Mouse (Mus musculus): ENCODE measurements around the gene Ccdc124. TPM values are rescaled to one million over a fixed set of nuclear protein-coding genes. Genes with fewer than 3 reads are reported as not detected.

Ccdc124 gene
- total and polyA plus RNA-seq, 3 experiments: 47.6 to 87.1 TPM; not detected in 1

- Histone ChIP-seq H3K9ac (ENCODE audit: control insufficient read depth, low read depth, low read length, poor library complexity, severe bottlenecking) (no peak overlapping the region), H3K4me1 (ENCODE audit: control insufficient read depth in 1 of 2, insufficient read depth in 2 of 2, low read length in 2 of 2) (peaks cover 4 to 9% of the 10 kb centered on the region in 2 experiments; a peak in 3 of 4 replicates), H3K9me3 (replicated peaks; ENCODE audit: insufficient read depth, low read length) (no peaks in the 10 kb centered on the region), H3K79me2 (ENCODE audit: control insufficient read depth, insufficient read depth, low read length, poor library complexity) (peaks cover 19% of the 10 kb centered on the region), H3K27ac (ENCODE audit: control insufficient read depth, low read depth, low read length) (peak overlapping the region; percentile 21), H3K36me3 (ENCODE audit: control insufficient read depth in 1 of 2, insufficient read depth in 2 of 2, low read length in 2 of 2) (peaks cover 7 to 15% of the 10 kb centered on the region in 2 experiments; a peak in 3 of 4 replicates), H3K27me3 (ENCODE audit: control insufficient read depth in 1 of 2, insufficient read depth in 2 of 2, low read length in 2 of 2) (no peaks in the 10 kb centered on the region), H3K4me3 (ENCODE audit: control insufficient read depth in 1 of 2, insufficient read depth in 1 of 2, low read depth in 2 of 2, low read length in 2 of 2) (no peak overlapping the region)
- peak; percentile 63 for DNase-seq (ENCODE audit: low read depth, low spot score)
- TF ChIP-seq MYB (IDR thresholded peaks at IDR 0.05; ENCODE audit: low read depth, low read length) (0 out of 2 replicates have a peak, but pooled peaks have one; percentile 2), RAD21 (IDR thresholded peaks at IDR 0.05; ENCODE audit: low read depth, low read length) (no peak), MEF2A (IDR thresholded peaks at IDR 0.05; ENCODE audit: extremely low read depth, insufficient replicate concordance, low read depth, low read length, poor library complexity, severe bottlenecking) (no peak), ZMIZ1 (IDR thresholded peaks at IDR 0.05; ENCODE audit: low read depth, low read length) (peak; percentile 16; the same call in 1 of the 2 replicates), ZC3H11A (IDR thresholded peaks at IDR 0.05; ENCODE audit: low read depth, low read length) (no peak), MAFK (IDR thresholded peaks at IDR 0.05; ENCODE audit: borderline replicate concordance, low read depth, low read length) (peak; percentile 34; the same call in 1 of the 2 replicates), MYC (IDR thresholded peaks at IDR 0.05; ENCODE audit: low read depth, low read length) (0 out of 2 replicates have a peak, but pooled peaks have one; percentile 2), RCOR1 (IDR thresholded peaks at IDR 0.05; ENCODE audit: low read depth, low read length) (no peak), POLR2A (IDR thresholded peaks at IDR 0.05; ENCODE audit: control insufficient read depth in 1 of 2, insufficient read depth in 1 of 2, low read depth in 1 of 2, low read length in 2 of 2, poor library complexity in 1 of 2) (peak in 1 of 2 experiments; percentile 34; a peak in 2 of 4 replicates)
Measured at GRCm38 (mm10) chr8:70894385-70894720, 20.6 kb upstream of the Ccdc124 start.

- DNase-seq (ENCODE audit: low read depth, low spot score): peak; percentile 93
- Histone ChIP-seq H3K9me3 (replicated peaks; ENCODE audit: insufficient read depth, low read length) (no peaks in the 10 kb centered on the region), H3K27ac (ENCODE audit: control insufficient read depth, low read depth, low read length) (peak overlapping the region; percentile 21; the same call in 1 of the 2 replicates), H3K36me3 (ENCODE audit: control insufficient read depth in 1 of 2, insufficient read depth in 2 of 2, low read length in 2 of 2) (peaks cover 7 to 12% of the 10 kb centered on the region in 2 experiments; a peak in 3 of 4 replicates), H3K4me3 (ENCODE audit: control insufficient read depth in 1 of 2, insufficient read depth in 1 of 2, low read depth in 2 of 2, low read length in 2 of 2) (no peak overlapping the region), H3K79me2 (ENCODE audit: control insufficient read depth, insufficient read depth, low read length, poor library complexity) (peaks cover 19% of the 10 kb centered on the region), H3K27me3 (ENCODE audit: control insufficient read depth in 1 of 2, insufficient read depth in 2 of 2, low read length in 2 of 2) (no peaks in the 10 kb centered on the region), H3K4me1 (ENCODE audit: control insufficient read depth in 1 of 2, insufficient read depth in 2 of 2, low read length in 2 of 2) (peaks cover under 1 to 4% of the 10 kb centered on the region in 2 experiments; a peak in 3 of 4 replicates), H3K9ac (ENCODE audit: control insufficient read depth, low read depth, low read length, poor library complexity, severe bottlenecking) (no peak overlapping the region)
- TF ChIP-seq ETS1 (IDR thresholded peaks at IDR 0.05; ENCODE audit: low read depth, low read length) (no peak), ZC3H11A (IDR thresholded peaks at IDR 0.05; ENCODE audit: low read depth, low read length) (no peak), ELF1 (IDR thresholded peaks at IDR 0.05; ENCODE audit: low read depth, low read length) (no peak), TAL1 (IDR thresholded peaks at IDR 0.05; ENCODE audit: low read length) (no peak), TBP (IDR thresholded peaks at IDR 0.05; ENCODE audit: low read depth, low read length) (no peak), BHLHE40 (IDR thresholded peaks at IDR 0.05; ENCODE audit: borderline replicate concordance, low read depth, low read length) (no peak), MAX (IDR thresholded peaks at IDR 0.05; ENCODE audit: low read length) (peak; percentile 45; the same call in 1 of the 2 replicates), ZMIZ1 (IDR thresholded peaks at IDR 0.05; ENCODE audit: low read depth, low read length) (peak; percentile 66), RCOR1 (IDR thresholded peaks at IDR 0.05; ENCODE audit: low read depth, low read length) (no peak; the same call in 1 of the 2 replicates), E2F4 (IDR thresholded peaks at IDR 0.05; ENCODE audit: borderline replicate concordance, low read depth, low read length) (no peak), JUND (IDR thresholded peaks at IDR 0.05; ENCODE audit: low read depth, low read length) (no peak), SMC3 (IDR thresholded peaks at IDR 0.05; ENCODE audit: low read depth, low read length) (peak; percentile 45), POLR2AphosphoS5 (IDR thresholded peaks at IDR 0.05; ENCODE audit: borderline replicate concordance, low read depth, low read length) (peak; percentile 21; the same call in 1 of the 2 replicates), USF2 (IDR thresholded peaks at IDR 0.05; ENCODE audit: borderline replicate concordance in 1 of 2, insufficient read depth in 1 of 2, low read depth in 1 of 2, low read length in 2 of 2) (no peak), GATA1 (IDR thresholded peaks at IDR 0.05; ENCODE audit: low read depth, low read length) (0 out of 2 replicates have a peak, but pooled peaks have one; percentile 10), GABPA (IDR thresholded peaks at IDR 0.05; ENCODE audit: low read depth, low read length) (no peak), ZKSCAN1 (IDR thresholded peaks at IDR 0.05; ENCODE audit: low read depth, low read length) (no peak), MYB (IDR thresholded peaks at IDR 0.05; ENCODE audit: low read depth, low read length) (peak; percentile 52; the same call in 1 of the 2 replicates), MYC (IDR thresholded peaks at IDR 0.05; ENCODE audit: low read depth, low read length) (0 out of 2 replicates have a peak, but pooled peaks have one; percentile 24), EP300 (IDR thresholded peaks at IDR 0.05; ENCODE audit: low read depth in 1 of 2, low read length in 2 of 2) (no peak), NRF1 (IDR thresholded peaks at IDR 0.05; ENCODE audit: insufficient read depth, low read depth, low read length, poor library complexity, severe bottlenecking) (no peak), MAZ (IDR thresholded peaks at IDR 0.05; ENCODE audit: low read depth, low read length) (0 out of 2 replicates have a peak, but pooled peaks have one; percentile 52), KAT2A (conservative IDR thresholded peaks at IDR 0.05; ENCODE audit: low read depth, low read length) (no peak)
Measured at GRCm38 (mm10) chr8:70893656-70894384, 20.1 kb upstream of the Ccdc124 start.

All from MEL (cell line).